8 mouse cellular contexts compared by ENCODE assay signal in the genomic region with DNA sequence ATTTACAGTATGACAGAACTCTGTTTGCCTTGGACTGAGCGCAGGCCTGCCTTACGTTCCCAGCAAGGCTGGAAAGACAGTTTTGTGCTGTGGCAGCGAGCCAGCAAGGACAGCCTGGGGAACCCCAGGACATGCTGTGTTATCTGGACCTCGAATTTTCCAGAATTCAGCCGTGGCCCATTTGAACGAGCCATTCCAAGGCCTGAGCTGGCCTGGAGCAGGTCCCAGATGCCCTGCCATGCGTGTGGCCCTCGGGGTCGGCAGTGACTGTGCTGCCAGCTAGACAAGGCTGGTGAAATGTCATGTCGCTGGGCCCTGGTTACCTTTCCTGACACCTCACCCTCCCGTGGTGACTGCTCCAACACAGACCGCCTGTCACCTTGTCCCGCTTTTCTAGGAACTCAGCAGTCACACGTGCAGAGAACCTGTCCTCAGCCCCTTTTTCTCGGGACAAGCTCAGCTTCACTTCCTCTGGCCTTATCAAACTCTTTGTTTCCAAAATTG.
DNase-seq lines count a peak whose midpoint lies in the region; ATAC-seq and TF ChIP-seq lines count a peak whose summit lies in the region.

No protein-coding gene starts in this region.

- H3K4me1 ChIP-seq in intestine, embryonic 14.5 days (replicated peaks; ENCODE audit: control insufficient read depth, insufficient read depth, low read length), result peaks cover 22% of the 10 kb centered on the region
- H3K4me1 ChIP-seq in intestine, embryonic 16.5 days (ENCODE audit: control insufficient read depth, insufficient read depth, low read length), result peaks cover 36% of the 10 kb centered on the region
- peaks cover 33 to 40% of the 10 kb centered on the region in 2 experiments for H3K4me1 ChIP-seq in MEL (ENCODE audit: control insufficient read depth in 1 of 2, insufficient read depth in 2 of 2, low read length in 2 of 2)
- peaks cover 42 to 46% of the 10 kb centered on the region in 2 experiments for H3K4me1 ChIP-seq in heart, embryonic 14.5 days (ENCODE audit: control insufficient read depth in 2 of 2, insufficient read depth in 2 of 2, low read length in 2 of 2)

- ATAC-seq in intestine, embryonic 14.5 days (replicated peaks; ENCODE audit: low FRiP score, low TSS enrichment, low read depth), result no peak
- no peak for ATAC-seq in intestine, embryonic 16.5 days
- peak; percentile 90 for ATAC-seq in heart, embryonic 14.5 days (ENCODE audit: insufficient number of reproducible peaks, insufficient read depth, low FRiP score, low read depth)

- 65% methylated on average over 15 of the region's 15 CpGs for WGBS in intestine, embryonic 14.5 days
- WGBS in intestine, embryonic 16.5 days, result 70% methylated on average over 15 of the region's 15 CpGs
- 15% methylated on average over 15 of the region's 15 CpGs for WGBS in heart, embryonic 14.5 days

- no peak overlapping the region for H3K4me3 ChIP-seq in intestine, embryonic 14.5 days (ENCODE audit: low read depth, low read length)
- H3K4me3 ChIP-seq in intestine, embryonic 16.5 days (ENCODE audit: low read length), result no peak overlapping the region
- H3K4me3 ChIP-seq in MEL (ENCODE audit: control insufficient read depth in 1 of 2, insufficient read depth in 1 of 2, low read depth in 2 of 2, low read length in 2 of 2), result no peak overlapping the region
- H3K4me3 ChIP-seq in heart, embryonic 14.5 days (ENCODE audit: control insufficient read depth in 1 of 2, insufficient read depth in 1 of 2, low read depth in 1 of 2, low read length in 2 of 2), result no peak overlapping the region

- no peak for TF ChIP-seq POLR2A in MEL (IDR thresholded peaks at IDR 0.05; ENCODE audit: control insufficient read depth in 1 of 2, insufficient read depth in 1 of 2, low read depth in 1 of 2, low read length in 2 of 2, poor library complexity in 1 of 2)

- no peaks in the 10 kb centered on the region for H3K9me3 ChIP-seq in intestine, embryonic 14.5 days (ENCODE audit: control insufficient read depth, low read length)
- H3K9me3 ChIP-seq in intestine, embryonic 16.5 days (ENCODE audit: control insufficient read depth, low read length), result no peaks in the 10 kb centered on the region
- no peaks in the 10 kb centered on the region for H3K9me3 ChIP-seq in MEL (replicated peaks; ENCODE audit: insufficient read depth, low read length)
- no peaks in the 10 kb centered on the region for H3K9me3 ChIP-seq in heart, embryonic 14.5 days (ENCODE audit: control insufficient read depth, low read length)

- no peaks in the 10 kb centered on the region for H3K79me2 ChIP-seq in MEL (ENCODE audit: control insufficient read depth, insufficient read depth, low read length, poor library complexity)

- no peaks in the 10 kb centered on the region for H3K27me3 ChIP-seq in intestine, embryonic 14.5 days (replicated peaks; ENCODE audit: control insufficient read depth, insufficient read depth, low read length)
- no peaks in the 10 kb centered on the region for H3K27me3 ChIP-seq in intestine, embryonic 16.5 days (replicated peaks; ENCODE audit: control insufficient read depth, insufficient read depth, low read length)
- H3K27me3 ChIP-seq in MEL (ENCODE audit: control insufficient read depth in 1 of 2, insufficient read depth in 2 of 2, low read length in 2 of 2), result no peaks in the 10 kb centered on the region
- H3K27me3 ChIP-seq in heart, embryonic 14.5 days (ENCODE audit: control insufficient read depth, insufficient read depth, low read length), result no peaks in the 10 kb centered on the region

- no peak for TF ChIP-seq RAD21 in MEL (IDR thresholded peaks at IDR 0.05; ENCODE audit: low read depth, low read length)

- TF ChIP-seq EP300 in MEL (IDR thresholded peaks at IDR 0.05; ENCODE audit: low read depth in 1 of 2, low read length in 2 of 2), result no peak

- no peak for TF ChIP-seq CTCF in MEL (IDR thresholded peaks at IDR 0.05 in 2 of 3, conservative IDR thresholded peaks at IDR 0.05 in 1 of 3; ENCODE audit: control insufficient read depth in 1 of 3, insufficient read depth in 1 of 3, low read depth in 2 of 3, low read length in 3 of 3, poor library complexity in 1 of 3, severe bottlenecking in 1 of 3)

- no peaks in the 10 kb centered on the region for H3K36me3 ChIP-seq in intestine, embryonic 14.5 days (ENCODE audit: control insufficient read depth, insufficient read depth, low read length)
- no peaks in the 10 kb centered on the region for H3K36me3 ChIP-seq in intestine, embryonic 16.5 days (ENCODE audit: control insufficient read depth, insufficient read depth, low read length)
- H3K36me3 ChIP-seq in MEL (ENCODE audit: control insufficient read depth in 1 of 2, insufficient read depth in 2 of 2, low read length in 2 of 2), result peaks cover 0 to 43% of the 10 kb centered on the region in 2 experiments; a peak in 2 of 4 replicates
- H3K36me3 ChIP-seq in heart, embryonic 14.5 days (ENCODE audit: control insufficient read depth, insufficient read depth, low read length), result no peaks in the 10 kb centered on the region

- no peak overlapping the region for H3K9ac ChIP-seq in intestine, embryonic 14.5 days (ENCODE audit: low read length)
- no peak overlapping the region for H3K9ac ChIP-seq in intestine, embryonic 16.5 days (ENCODE audit: low read depth, low read length)
- no peak overlapping the region for H3K9ac ChIP-seq in MEL (ENCODE audit: control insufficient read depth, low read depth, low read length, poor library complexity, severe bottlenecking)
- no peak overlapping the region for H3K9ac ChIP-seq in heart, embryonic 14.5 days (ENCODE audit: low read length)

- peak overlapping the region; percentile 29; the same call in 1 of the 2 replicates for H3K27ac ChIP-seq in intestine, embryonic 14.5 days (ENCODE audit: low read depth)
- H3K27ac ChIP-seq in intestine, embryonic 16.5 days (ENCODE audit: low read length), result no peak overlapping the region
- H3K27ac ChIP-seq in MEL (ENCODE audit: control insufficient read depth, low read depth, low read length), result peak overlapping the region; percentile 72
- H3K27ac ChIP-seq in heart, embryonic 14.5 days (replicated peaks in 1 of 2; ENCODE audit: control insufficient read depth in 1 of 2, insufficient read depth in 1 of 2, low read depth in 2 of 2, low read length in 2 of 2), result peak overlapping the region; percentile 45 to 79

- H3K4me2 ChIP-seq in intestine, embryonic 14.5 days (ENCODE audit: low read length), result no peak overlapping the region
- no peak overlapping the region for H3K4me2 ChIP-seq in intestine, embryonic 16.5 days (ENCODE audit: low read depth, low read length)
- peak overlapping the region; percentile 33 for H3K4me2 ChIP-seq in heart, embryonic 14.5 days (ENCODE audit: low read length)

- DNase-seq in intestine, embryonic 14.5 days (ENCODE audit: low spot score), result no peak
- DNase-seq in MEL (ENCODE audit: low read depth, low spot score) (no peak), MN1 (ENCODE audit: low spot score) (no peak)
- DNase-seq in cerebellum, adult 11-12 months, result peak; percentile 86
- no peak for DNase-seq in yolk sac, embryonic 10.5 days (ENCODE audit: low spot score)
- no peak for DNase-seq in layer of hippocampus, adult 9-11 months

TF ChIP-seq in MEL, 35 proteins besides CTCF, POLR2A, EP300 and RAD21:
- TF ChIP-seq BHLHE40 (IDR thresholded peaks at IDR 0.05; ENCODE audit: borderline replicate concordance, low read depth, low read length) (peak; percentile 53; the same call in 1 of the 2 replicates), ZC3H11A (IDR thresholded peaks at IDR 0.05; ENCODE audit: low read depth, low read length) (no peak), TAL1 (IDR thresholded peaks at IDR 0.05; ENCODE audit: low read length) (no peak)
